Mouse (Mus musculus): ENCODE data around the gene Alkbh5. TPM values are rescaled to one million over a fixed set of nuclear protein-coding genes. Genes with fewer than 3 reads are reported as not detected.
A peak's percentile ranks its signal among the peaks of the same experiment; 100 is the strongest.

Gene Alkbh5
- polyA plus RNA-seq, 1 experiment from 2014 or later, result 23.6 TPM

GRCm38 (mm10) chr11:60522661-60523365 lies 13.4 kb upstream of the Alkbh5 start:
- Histone ChIP-seq H3K36me3 (no peaks in the 10 kb centered on the region), H3K4me3 (replicated peaks) (no peak overlapping the region), H3K9me3 (replicated peaks) (no peaks in the 10 kb centered on the region), H3K27ac (no peak overlapping the region), H3K4me1 (replicated peaks) (no peaks in the 10 kb centered on the region), H3K4me2 (no peak overlapping the region), H3K27me3 (no peaks in the 10 kb centered on the region), H3K9ac (no peak overlapping the region)
- 77% methylated on average over 6 of the region's 6 CpGs for WGBS (ENCODE audit: insufficient replicate concordance)
- DNase-seq, result no peak
- ATAC-seq (ENCODE audit: low read depth), result no peak

GRCm38 (mm10) chr11:60526461-60526860 lies 9.7 kb upstream of the Alkbh5 start:
- no peaks in the 10 kb centered on the region for H3K9me3 ChIP-seq (replicated peaks)
- DNase-seq (no peak), ATAC-seq (ENCODE audit: low read depth) (no peak)
- 73% methylated on average over 4 of the region's 4 CpGs for WGBS (ENCODE audit: insufficient replicate concordance)
- H3K36me3 ChIP-seq, result no peaks in the 10 kb centered on the region
- no peak overlapping the region for H3K4me3 ChIP-seq (replicated peaks)
- no peaks in the 10 kb centered on the region for H3K27me3 ChIP-seq
- no peaks in the 10 kb centered on the region for H3K4me1 ChIP-seq (replicated peaks)
- no peak overlapping the region for H3K9ac ChIP-seq
- no peak overlapping the region for H3K4me2 ChIP-seq
- H3K27ac ChIP-seq, result no peak overlapping the region

- no peak for DNase-seq
Measured at GRCm38 (mm10) chr11:60535676-60536075, 505 bp upstream of the Alkbh5 start.

GRCm38 (mm10) chr11:60536859-60537467 lies 782 bp downstream of the Alkbh5 start:
- H3K4me2 ChIP-seq, result peak overlapping the region; percentile 98
- peak overlapping the region; percentile 98 for H3K4me3 ChIP-seq (replicated peaks)
- peak overlapping the region; percentile 98 for H3K9ac ChIP-seq
- peaks cover 39% of the 10 kb centered on the region for H3K4me1 ChIP-seq (replicated peaks)
- H3K9me3 ChIP-seq (replicated peaks), result no peaks in the 10 kb centered on the region
- H3K27ac ChIP-seq, result peak overlapping the region; percentile 98
- no peaks in the 10 kb centered on the region; the same call in 1 of the 2 replicates for H3K27me3 ChIP-seq
- peak; percentile 66 for ATAC-seq (ENCODE audit: low read depth)
- WGBS (ENCODE audit: insufficient replicate concordance), result under 1% methylated on average over 37 of the region's 37 CpGs
- H3K36me3 ChIP-seq, result peaks cover 6% of the 10 kb centered on the region
- peak; percentile 83 for DNase-seq

More at GRCm38 (mm10) chr11:60535676-60536075, 505 bp upstream of the Alkbh5 start:
- peak overlapping the region; percentile 98; the same call in 1 of the 2 replicates for H3K4me2 ChIP-seq
- H3K9ac ChIP-seq, result no peak overlapping the region
- no peak overlapping the region; the same call in 1 of the 2 replicates for H3K4me3 ChIP-seq (replicated peaks)
- H3K27me3 ChIP-seq, result no peaks in the 10 kb centered on the region; the same call in 1 of the 2 replicates
- no peaks in the 10 kb centered on the region for H3K36me3 ChIP-seq
- H3K27ac ChIP-seq, result peak overlapping the region; percentile 98; the same call in 1 of the 2 replicates
- H3K9me3 ChIP-seq (replicated peaks), result no peaks in the 10 kb centered on the region
- no peak for ATAC-seq (ENCODE audit: low read depth)
- 82% methylated on average over 2 of the region's 2 CpGs for WGBS (ENCODE audit: insufficient replicate concordance)
- peaks cover 31% of the 10 kb centered on the region for H3K4me1 ChIP-seq (replicated peaks)

GRCm38 (mm10) chr11:60537468-60538347 lies 1.5 kb downstream of the Alkbh5 start:
- Histone ChIP-seq H3K9me3 (replicated peaks) (no peaks in the 10 kb centered on the region), H3K4me2 (peak overlapping the region; percentile 98), H3K27me3 (no peaks in the 10 kb centered on the region; the same call in 1 of the 2 replicates), H3K36me3 (peaks cover 14% of the 10 kb centered on the region), H3K4me1 (replicated peaks) (peaks cover 39% of the 10 kb centered on the region), H3K4me3 (replicated peaks) (peak overlapping the region; percentile 98), H3K27ac (peak overlapping the region; percentile 98), H3K9ac (peak overlapping the region; percentile 98)
- ATAC-seq (ENCODE audit: low read depth) (peak; percentile 87), DNase-seq (peak; percentile 92)
- WGBS (ENCODE audit: insufficient replicate concordance), result under 1% methylated on average over 89 of the region's 91 CpGs

GRCm38 (mm10) chr11:60538371-60539281 lies 2.4 kb downstream of the Alkbh5 start:
- ATAC-seq (ENCODE audit: low read depth) (peak; percentile 41), DNase-seq (peak; percentile 49)
- peaks cover 20% of the 10 kb centered on the region for H3K36me3 ChIP-seq
- H3K4me2 ChIP-seq, result peak overlapping the region; percentile 98
- H3K4me1 ChIP-seq (replicated peaks), result peaks cover 45% of the 10 kb centered on the region
- peak overlapping the region; percentile 98 for H3K4me3 ChIP-seq (replicated peaks)
- WGBS (ENCODE audit: insufficient replicate concordance), result under 1% methylated on average over 91 of the region's 93 CpGs
- H3K27ac ChIP-seq, result peak overlapping the region; percentile 98
- no peaks in the 10 kb centered on the region for H3K9me3 ChIP-seq (replicated peaks)
- no peaks in the 10 kb centered on the region for H3K27me3 ChIP-seq
- H3K9ac ChIP-seq, result peak overlapping the region; percentile 98

- ATAC-seq (ENCODE audit: low read depth), result no peak
Measured at GRCm38 (mm10) chr11:60539540-60539939, 3.4 kb downstream of the Alkbh5 start.

GRCm38 (mm10) chr11:60540002-60540610 lies 3.9 kb downstream of the Alkbh5 start:
- H3K4me2 ChIP-seq, result peak overlapping the region; percentile 98
- ATAC-seq (ENCODE audit: low read depth) (no peak), DNase-seq (no peak)
- H3K4me3 ChIP-seq (replicated peaks), result peak overlapping the region; percentile 98
- H3K27me3 ChIP-seq, result no peaks in the 10 kb centered on the region
- H3K9me3 ChIP-seq (replicated peaks), result no peaks in the 10 kb centered on the region
- H3K4me1 ChIP-seq (replicated peaks), result peaks cover 50% of the 10 kb centered on the region
- peaks cover 21% of the 10 kb centered on the region for H3K36me3 ChIP-seq
- WGBS (ENCODE audit: insufficient replicate concordance), result 16% methylated on average over 4 of the region's 4 CpGs
- H3K9ac ChIP-seq, result peak overlapping the region; percentile 52
- peak overlapping the region; percentile 30; the same call in 1 of the 2 replicates for H3K27ac ChIP-seq

More at GRCm38 (mm10) chr11:60539540-60539939, 3.4 kb downstream of the Alkbh5 start:
- WGBS (ENCODE audit: insufficient replicate concordance), result 9% methylated on average over 2 of the region's 2 CpGs
- H3K4me2 ChIP-seq, result peak overlapping the region; percentile 98
- H3K27me3 ChIP-seq, result no peaks in the 10 kb centered on the region
- H3K4me3 ChIP-seq (replicated peaks), result peak overlapping the region; percentile 98
- peak overlapping the region; percentile 98 for H3K9ac ChIP-seq
- peaks cover 46% of the 10 kb centered on the region for H3K4me1 ChIP-seq (replicated peaks)
- H3K36me3 ChIP-seq, result peaks cover 21% of the 10 kb centered on the region
- H3K27ac ChIP-seq, result no peak overlapping the region
- DNase-seq, result no peak
- H3K9me3 ChIP-seq (replicated peaks), result no peaks in the 10 kb centered on the region

GRCm38 (mm10) chr11:60540761-60541160 lies 4.6 kb downstream of the Alkbh5 start:
- peak overlapping the region; percentile 52 for H3K9ac ChIP-seq
- no peaks in the 10 kb centered on the region for H3K9me3 ChIP-seq (replicated peaks)
- WGBS (ENCODE audit: insufficient replicate concordance), result 84% methylated on average over 2 of the region's 2 CpGs
- H3K4me3 ChIP-seq (replicated peaks), result peak overlapping the region; percentile 98
- no peak for DNase-seq
- H3K4me1 ChIP-seq (replicated peaks), result peaks cover 50% of the 10 kb centered on the region
- peak overlapping the region; percentile 44; the same call in 1 of the 2 replicates for H3K27ac ChIP-seq
- no peaks in the 10 kb centered on the region for H3K27me3 ChIP-seq
- ATAC-seq (ENCODE audit: low read depth), result no peak
- H3K36me3 ChIP-seq, result peaks cover 23% of the 10 kb centered on the region
- peak overlapping the region; percentile 98 for H3K4me2 ChIP-seq

GRCm38 (mm10) chr11:60541831-60542230 lies 5.7 kb downstream of the Alkbh5 start:
- Histone ChIP-seq H3K9ac (no peak overlapping the region), H3K9me3 (replicated peaks) (no peaks in the 10 kb centered on the region), H3K36me3 (peaks cover 28% of the 10 kb centered on the region), H3K27ac (no peak overlapping the region; the same call in 1 of the 2 replicates), H3K4me3 (replicated peaks) (no peak overlapping the region), H3K4me2 (no peak overlapping the region), H3K27me3 (no peaks in the 10 kb centered on the region), H3K4me1 (replicated peaks) (peaks cover 39% of the 10 kb centered on the region)
- WGBS (ENCODE audit: insufficient replicate concordance), result 82% methylated on average over 6 of the region's 6 CpGs
- ATAC-seq (ENCODE audit: low read depth) (no peak), DNase-seq (no peak)

Data from liver, embryonic 13.5 days (tissue).